Mouse (Mus musculus): ENCODE measurements around the gene Atg9b.

The Atg9b gene

DNA sequence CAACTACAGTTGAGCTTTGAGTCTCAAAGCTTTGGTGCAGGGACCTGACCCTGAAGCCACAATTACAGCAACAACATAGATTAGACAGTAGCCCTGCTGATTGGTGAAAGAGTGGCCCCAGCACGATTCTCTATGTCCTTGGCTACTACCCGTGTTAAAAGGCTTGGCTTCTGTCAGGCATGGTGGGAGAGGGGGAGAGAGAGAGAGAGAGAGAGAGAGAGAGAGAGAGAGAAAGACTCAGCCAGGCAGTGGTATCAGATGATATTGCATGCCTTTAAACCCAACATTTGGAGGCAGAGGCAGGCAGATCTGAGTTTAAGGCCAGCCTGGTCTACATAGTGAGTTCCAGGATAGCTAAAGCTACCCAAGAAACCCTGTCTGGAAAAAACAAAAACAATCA is 10.0 kb downstream of the Atg9b start:
- no peak for DNase-seq (ENCODE audit: low read depth, low spot score)

GRCm38 (mm10) chr5:24381486-24381885 is 10.5 kb downstream of the Atg9b start:
- DNase-seq (ENCODE audit: low read depth, low spot score) = no peak

GRCm38 (mm10) chr5:24380499-24380898 is 11.4 kb downstream of the Atg9b start:
- no peak for DNase-seq (ENCODE audit: low read depth, low spot score)

DNA sequence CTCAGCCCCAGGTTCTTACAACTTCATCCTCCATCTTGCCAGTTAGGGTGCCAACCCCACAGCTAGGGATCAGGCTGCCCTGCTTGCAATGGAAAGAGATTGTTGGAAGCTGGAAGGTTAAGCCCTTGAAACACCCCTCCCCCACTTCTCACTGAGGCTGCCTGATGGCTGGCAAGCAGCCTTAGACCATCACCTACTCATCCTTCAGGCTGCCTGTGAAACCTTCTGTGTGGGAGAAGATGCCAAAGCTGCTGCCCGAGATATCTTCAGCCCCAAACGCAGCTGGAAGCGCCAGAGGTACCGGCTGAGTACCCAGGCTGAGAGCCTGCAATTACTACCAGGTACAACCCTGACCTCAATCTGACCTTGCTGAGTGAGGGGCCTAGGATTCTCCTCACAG is 12.4 kb downstream of the Atg9b start:
- DNase-seq (ENCODE audit: low read depth, low spot score) = no peak

DNA sequence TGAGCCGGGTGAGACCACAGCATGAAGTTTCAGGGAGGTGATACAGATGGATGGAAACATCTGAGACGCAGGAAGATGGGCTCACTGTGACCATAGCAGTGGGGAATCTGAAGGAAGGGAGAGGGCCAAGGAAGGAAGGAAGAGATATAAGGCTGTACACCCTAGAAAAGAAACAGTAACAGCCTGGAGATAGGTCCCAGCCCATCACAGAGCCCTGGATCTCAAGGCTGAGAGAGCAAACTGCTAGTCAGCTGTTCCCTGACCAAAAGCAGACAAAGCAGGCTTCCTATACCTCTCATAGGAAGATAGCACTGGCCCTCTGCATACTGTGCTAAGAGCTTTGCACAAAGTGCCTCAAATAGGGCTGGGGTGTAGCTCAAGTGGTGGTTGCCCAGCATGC is 13.2 kb downstream of the Atg9b start:
- no peak for DNase-seq (ENCODE audit: low read depth, low spot score)

- DNase-seq (ENCODE audit: low read depth, low spot score) = no peak
Observed at GRCm38 (mm10) chr5:24374666-24375328, 17.1 kb downstream of the Atg9b start.

GRCm38 (mm10) chr5:24374216-24374615 is 17.7 kb downstream of the Atg9b start:
- DNase-seq (ENCODE audit: low read depth, low spot score) = no peak

- DNase-seq (ENCODE audit: low read depth, low spot score) = peak; percentile 62
Observed at GRCm38 (mm10) chr5:24373807-24374206, 18.1 kb downstream of the Atg9b start.

DNA sequence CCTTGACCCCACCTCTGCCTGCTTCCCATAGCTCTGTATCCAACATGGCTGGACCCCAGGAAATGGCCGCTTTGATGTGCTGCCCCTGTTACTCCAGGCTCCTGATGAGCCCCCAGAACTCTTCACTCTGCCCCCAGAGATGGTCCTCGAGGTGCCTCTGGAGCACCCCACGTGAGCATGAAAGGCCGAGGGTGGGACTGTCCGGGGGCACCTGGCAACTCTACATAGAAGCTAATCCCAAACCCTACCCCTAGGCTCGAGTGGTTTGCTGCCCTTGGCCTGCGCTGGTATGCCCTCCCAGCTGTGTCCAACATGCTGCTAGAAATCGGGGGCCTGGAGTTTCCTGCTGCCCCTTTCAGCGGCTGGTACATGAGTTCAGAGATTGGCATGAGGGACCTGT is 22.2 kb downstream of the Atg9b start:
- DNase-seq (ENCODE audit: low read depth, low spot score) = no peak

DNA sequence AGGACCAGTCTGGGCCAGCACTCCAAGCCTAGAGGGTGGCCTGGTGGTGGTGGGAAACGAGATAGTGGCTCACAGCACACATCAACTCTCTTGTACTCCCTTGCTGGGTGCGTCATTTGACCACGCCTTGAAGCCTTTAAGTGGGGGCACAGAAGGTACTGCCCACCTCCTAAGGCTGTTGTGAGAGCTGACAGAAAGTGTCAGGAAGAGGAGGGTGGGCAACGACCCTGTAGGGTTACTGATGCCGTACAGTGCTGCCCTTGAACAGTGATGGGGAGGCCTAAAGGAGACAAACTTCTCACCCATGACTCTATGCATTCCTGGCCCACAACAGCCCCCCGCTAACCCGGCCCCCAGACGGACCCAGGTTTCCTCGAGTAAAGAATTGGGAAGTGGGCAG is 25.5 kb downstream of the Atg9b start:
- no peak for DNase-seq (ENCODE audit: low read depth, low spot score)

DNA sequence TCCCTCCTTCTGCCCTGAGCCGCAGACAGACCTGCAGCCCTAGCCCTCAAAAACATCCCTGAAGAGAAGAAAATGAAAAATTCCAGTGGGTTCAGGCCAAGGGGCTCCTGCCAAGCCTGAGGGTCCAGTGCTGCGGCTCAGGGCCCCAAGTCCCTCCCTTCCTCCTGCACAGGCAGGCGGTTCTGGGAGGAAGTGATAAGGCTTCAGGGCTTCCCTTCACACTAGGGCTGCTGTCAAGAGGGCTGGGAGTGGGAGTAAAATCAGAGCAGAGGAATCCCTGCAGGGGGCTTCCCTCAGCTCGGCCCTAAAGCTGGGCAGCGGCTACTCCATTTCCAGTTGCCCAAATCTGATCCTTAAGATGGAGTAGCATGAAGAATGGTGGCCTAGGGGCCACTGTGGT is 26.4 kb downstream of the Atg9b start:
- DNase-seq (ENCODE audit: low read depth, low spot score) = no peak

DNA sequence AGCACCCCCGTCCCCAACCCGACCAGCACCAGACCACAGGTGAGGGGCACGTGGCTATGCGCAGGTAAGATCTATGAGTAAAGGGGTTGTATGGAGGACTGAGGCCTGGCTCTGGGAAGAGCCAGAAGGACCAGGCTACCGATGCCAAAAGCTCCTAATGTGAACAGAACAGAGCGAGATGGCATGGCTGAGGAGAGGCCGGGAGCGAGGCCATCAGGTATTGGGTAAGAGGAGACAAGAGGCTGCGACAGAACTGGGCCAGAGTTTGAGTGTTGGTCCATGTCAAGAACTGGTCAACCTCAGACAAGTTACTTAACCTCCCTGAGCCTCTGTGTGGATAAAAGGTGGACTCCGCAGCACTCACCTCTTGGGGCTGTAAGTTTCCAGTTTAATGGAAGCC is 27.0 kb downstream of the Atg9b start:
- DNase-seq (ENCODE audit: low read depth, low spot score) = no peak

GRCm38 (mm10) chr5:24364508-24364907 is 27.4 kb downstream of the Atg9b start, which contains the start of gene Nos3:
Gene Nos3, plus strand, starts transcription at chr5:24364810.
- no peak for DNase-seq (ENCODE audit: low read depth, low spot score)

- no peak for DNase-seq (ENCODE audit: low read depth, low spot score)
Observed at GRCm38 (mm10) chr5:24364061-24364460, 27.9 kb downstream of the Atg9b start.

DNA sequence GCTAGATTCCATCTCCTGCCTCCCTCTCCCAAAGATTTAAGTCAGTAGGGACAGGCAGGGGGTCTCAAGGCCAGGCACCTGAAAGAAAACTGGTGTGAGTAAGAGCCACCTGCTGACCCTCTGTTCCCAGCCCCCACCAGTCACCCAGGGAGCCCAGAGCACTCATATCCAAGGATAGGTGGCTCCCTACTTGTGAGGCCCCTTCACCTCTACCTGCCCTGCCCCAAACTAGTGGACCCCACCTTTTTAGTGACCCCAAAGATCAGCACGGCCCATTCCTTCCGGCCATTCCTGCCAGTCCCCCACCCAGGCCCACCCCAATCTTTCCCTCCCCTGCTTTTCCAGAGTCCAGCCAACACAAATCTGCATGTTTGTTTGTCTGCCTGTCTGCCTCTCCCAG is 28.5 kb downstream of the Atg9b start:
- DNase-seq (ENCODE audit: low read depth, low spot score) = no peak

DNA sequence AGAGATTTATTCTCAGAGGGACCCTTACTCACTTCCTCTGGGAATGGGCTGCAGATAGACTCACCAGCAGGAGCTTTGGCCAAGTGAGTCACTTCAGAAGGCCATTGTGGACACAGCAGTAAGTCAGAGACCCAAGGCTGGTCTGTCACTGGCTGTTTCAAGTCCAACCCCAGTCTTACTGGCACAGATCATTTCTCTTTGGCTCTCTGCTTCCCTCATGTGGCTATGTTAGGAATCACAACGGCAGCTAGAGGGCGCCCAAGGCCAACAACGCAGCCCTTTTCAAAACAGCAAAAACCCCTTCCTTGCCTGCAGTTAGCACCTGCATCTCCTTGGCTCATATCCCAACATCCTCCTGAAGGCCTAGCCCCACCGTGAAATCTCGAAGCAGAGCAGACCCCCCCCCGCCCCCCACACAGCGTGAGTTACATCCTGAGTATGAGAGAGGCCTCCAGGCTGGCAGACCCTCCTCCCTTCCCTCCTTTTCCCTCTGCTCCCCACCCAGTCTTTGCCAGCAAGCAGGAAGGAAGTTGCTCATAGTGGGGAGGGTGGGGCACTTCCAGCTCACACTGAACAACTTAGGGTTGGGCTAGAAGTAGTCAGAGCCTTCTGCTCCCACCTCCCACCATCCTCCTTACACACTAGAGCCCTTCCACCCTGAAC is 31.0 kb downstream of the Atg9b start:
- DNase-seq (ENCODE audit: low read depth, low spot score) = peak; percentile 71

- DNase-seq (ENCODE audit: low read depth, low spot score) = no peak
Observed at GRCm38 (mm10) chr5:24357461-24357860, 34.5 kb downstream of the Atg9b start.

DNA sequence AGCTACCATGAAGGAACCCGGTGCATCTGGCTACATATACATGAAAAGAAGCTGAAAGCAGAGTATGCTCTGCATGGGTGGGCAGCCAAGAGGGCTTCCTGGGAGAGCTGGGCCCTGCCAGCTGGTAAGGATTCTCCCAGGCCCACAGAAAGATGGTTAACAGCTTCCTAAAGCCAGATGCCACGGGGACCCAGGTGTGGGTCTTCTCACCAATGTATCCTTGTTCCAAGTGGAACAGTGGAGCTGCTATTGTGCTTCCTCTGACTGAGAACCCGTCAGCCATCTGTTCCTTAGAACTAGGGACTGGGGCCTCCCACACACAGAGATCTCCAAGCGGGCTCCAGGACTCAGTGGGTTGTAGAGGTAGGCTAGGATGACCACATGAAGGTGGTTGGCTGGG is 35.2 kb downstream of the Atg9b start:
- DNase-seq (ENCODE audit: low read depth, low spot score) = no peak

DNA sequence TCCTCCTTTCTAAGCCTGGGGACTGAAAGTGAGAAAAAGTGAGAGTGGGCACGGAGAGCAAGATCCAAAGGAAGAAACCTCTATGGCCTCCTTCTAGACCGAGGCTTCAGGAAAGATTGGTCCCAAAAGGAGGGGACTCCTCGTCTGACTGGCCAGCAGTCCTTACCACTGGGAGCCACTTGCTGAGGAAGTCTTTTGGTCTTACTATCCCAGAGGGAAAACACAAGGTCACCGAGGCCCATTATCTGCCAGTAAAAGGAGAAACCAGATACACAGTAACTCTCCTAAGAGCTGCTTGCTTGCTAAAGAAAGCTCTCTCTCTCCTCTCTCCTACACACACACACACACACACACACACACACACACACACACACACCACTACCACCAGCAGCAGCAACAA is 38.6 kb downstream of the Atg9b start:
- DNase-seq (ENCODE audit: low read depth, low spot score) = no peak

DNA sequence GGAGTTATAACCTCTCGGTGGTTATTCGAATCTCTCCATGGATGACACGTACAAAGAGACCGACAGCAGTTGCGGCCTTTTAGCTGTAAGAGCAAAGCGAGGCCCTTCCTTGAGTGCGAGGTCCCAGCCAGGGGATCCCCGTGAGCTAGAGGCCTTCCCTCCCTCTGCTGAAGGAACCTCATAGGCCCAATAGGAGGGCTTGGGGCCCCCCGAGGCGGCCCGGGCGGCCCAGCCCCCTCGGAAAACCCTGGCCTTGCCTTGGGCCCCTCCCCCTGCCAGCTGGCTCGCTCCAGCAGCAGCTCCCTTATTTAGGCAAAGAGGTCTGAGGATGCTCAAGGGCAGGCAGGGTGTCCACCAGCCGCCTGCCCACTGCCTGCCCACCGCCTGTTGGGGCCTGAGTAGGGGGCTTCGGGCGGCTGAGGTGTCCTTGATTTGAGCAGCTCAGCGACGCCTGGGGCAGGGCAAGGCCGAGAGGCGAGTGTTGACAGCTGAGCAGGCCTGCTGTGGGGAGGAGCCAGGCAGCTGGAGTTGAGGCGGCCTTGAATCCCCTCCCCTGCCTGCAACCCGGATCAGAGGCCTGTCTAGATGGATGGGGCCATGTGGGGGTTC is 39.6 kb downstream of the Atg9b start:
- DNase-seq (ENCODE audit: low read depth, low spot score) = no peak

GRCm38 (mm10) chr5:24351701-24352171 is 40.2 kb downstream of the Atg9b start:
- DNase-seq (ENCODE audit: low read depth, low spot score) = no peak

DNA sequence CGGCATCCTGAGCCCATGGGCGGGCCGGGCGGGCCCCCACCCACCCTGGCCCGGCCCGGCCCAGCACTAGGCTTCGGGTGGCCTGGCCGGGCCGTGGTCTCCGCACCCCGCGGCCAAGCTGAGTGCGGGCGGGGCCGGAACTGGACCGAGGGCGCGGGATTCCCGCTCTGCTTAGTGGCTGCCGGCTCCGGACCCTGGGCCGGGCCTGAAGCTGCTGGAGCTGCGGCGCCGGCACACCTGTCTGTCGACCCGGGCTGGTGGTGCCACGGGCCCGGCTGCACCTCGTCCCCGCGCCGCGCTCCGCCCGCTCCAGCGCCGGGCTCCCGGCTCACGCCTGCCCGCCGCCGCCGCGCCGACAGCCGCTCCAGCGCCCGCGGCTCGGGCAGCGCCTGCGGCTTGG is 40.7 kb downstream of the Atg9b start, which contains the start of gene Kcnh2:
Gene Kcnh2, minus strand, starts transcription at position 327 of the 400 bp plus-strand sequence.
- DNase-seq (ENCODE audit: low read depth, low spot score) = no peak

Measured in retina, adult 2 months (tissue).